Mouse (Mus musculus): ENCODE measurements around the gene Slc22a21. TPM values are rescaled to one million over a fixed set of nuclear protein-coding genes. Genes with fewer than 3 reads are reported as not detected.
"Not testable (repeated sequence)": the region's sequence is repeated elsewhere in the genome, so short reads cannot be mapped to it uniquely, and the experiment has no call there.

Slc22a21 gene
- total RNA-seq, 1 experiment from 2014 or later, result 1.6 TPM

DNA sequence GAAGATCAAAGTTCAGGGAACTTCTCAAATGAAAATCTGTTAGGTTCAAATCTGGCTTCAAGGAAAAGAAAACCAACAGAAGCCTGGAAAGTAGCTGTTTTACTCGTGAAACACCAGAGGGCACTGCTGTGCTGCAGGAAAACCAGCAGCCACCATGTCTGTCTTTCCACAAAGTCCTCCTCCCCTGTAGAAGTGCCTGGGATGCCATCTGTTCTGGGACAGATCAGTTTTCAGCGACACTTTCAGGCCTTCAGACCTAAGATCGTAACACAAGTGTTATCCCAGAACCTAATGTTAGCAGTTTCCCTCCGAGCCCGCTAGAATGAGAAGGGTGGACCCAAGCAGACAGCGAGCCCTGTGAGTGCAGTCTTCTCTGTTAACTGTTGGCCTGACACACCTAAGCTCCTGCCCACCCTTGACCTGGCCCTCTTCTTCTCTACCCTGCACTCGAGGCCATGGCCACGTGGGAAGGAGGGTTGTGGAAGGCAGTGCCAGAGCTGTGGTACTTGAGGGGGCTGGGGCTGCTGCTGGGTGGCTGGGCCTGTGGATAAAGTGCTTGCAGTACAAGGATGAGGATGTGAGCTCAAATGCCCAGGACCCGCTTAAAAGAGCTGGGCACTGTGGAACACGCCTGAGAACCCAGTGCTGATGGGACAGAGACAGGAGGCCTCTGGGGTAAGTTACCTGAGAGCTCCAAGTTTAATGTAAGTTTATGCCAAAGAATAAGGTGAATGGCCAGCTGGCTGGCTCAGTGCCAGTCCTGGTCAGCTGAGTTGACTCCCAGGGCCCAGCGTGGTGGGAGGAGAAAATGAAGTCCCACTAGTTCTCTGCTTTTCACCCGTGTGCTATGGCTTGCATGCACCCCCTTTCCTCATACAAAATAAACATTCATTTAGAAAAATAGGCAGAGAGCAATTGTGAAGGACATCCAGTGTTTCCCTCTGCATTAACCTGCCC lies 22.9 kb upstream of the Slc22a21 start:
- ATAC-seq (replicated peaks; ENCODE audit: low read depth, poor library complexity, severe bottlenecking), result peak; percentile 79

DNA sequence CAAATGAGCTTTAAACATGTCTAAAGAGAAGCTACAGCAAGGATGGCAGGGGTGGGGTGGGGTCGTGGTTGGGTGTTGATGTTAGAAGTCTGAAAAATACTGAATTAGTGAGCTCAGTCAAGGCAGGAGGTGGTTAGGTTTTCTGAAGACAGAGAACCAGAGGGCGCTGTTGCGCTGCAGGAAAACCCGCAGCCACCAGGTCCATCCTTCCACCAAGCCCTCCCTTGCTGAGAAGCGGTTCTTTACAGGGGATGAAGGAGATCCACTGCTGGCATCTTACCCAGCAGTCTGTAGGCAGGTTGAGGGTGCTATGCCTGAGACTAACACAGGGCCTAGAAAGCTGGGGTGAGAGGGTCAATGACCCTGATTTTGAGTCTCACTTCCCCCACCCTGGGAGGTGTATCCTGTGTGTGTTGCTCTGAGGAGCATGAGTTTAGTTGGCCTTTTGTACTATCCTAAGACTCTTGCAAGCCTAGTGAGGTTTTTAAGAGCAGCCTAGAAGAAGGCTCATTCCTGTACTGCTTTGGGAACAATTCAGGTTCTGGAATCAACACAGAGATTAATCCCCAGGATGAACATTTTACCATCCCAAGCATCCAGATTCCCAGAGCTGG lies 22.1 kb upstream of the Slc22a21 start:
- ATAC-seq (replicated peaks; ENCODE audit: low read depth, poor library complexity, severe bottlenecking), result peak; percentile 60

DNA sequence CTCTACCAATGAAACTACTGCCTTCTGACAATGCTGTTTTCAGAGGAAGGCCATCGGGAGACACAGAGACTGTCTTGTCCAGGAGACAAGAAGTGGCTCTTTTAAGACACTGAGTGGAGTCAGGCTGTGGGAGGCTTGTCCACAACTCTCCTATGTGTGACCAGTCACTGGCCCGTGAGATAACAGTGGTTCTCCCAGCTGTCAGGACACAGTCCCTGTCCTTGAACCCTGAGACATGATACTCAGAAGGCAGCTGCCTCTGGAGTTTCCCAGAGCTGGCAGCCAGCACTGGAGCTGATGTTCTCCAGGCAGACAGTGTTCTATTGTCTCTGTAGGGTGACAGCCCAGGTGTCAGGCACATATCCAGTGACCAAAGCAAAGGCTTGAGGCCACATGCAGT lies 17.5 kb upstream of the Slc22a21 start:
- no peak for ATAC-seq (replicated peaks; ENCODE audit: low read depth, poor library complexity, severe bottlenecking)

DNA sequence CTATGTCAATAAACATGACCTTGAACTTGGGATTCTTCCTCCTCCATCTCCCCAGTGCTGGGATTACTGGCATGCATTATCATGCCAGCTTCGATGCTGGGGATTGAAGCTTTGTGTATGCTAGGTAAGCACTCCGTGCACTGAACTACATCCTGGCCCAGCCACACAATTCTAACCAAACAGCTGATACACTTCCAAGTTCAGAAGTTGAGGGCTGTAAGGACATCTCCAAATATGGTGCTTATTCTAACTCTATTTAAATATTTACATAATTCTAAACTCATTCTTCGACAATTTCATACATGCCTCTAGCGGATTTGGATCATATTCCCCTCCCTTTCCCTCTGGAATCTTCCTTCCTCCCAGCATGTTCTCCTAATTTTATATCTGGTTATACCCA lies 12.1 kb upstream of the Slc22a21 start:
- no peak for ATAC-seq (replicated peaks; ENCODE audit: low read depth, poor library complexity, severe bottlenecking)

DNA sequence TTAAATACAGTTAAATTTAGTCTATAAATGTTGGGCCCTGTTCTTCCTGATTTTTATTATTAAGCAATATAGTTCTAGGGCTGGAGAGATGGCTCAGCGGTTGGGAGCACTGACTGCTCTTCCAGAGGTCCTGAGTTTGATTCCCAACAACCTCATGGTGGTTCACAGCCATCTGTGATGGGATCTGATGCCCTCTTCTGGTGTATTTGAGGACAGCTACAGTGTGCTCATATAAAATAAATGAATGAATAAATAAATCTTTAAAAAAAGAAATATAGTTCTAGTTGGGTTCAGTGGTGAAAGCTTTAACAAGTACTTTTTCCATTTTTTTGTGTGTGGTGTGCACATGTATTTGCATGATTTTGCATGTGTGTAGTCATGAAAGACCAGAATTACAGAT lies 9.1 kb upstream of the Slc22a21 start:
- no peak for ATAC-seq (replicated peaks; ENCODE audit: low read depth, poor library complexity, severe bottlenecking)

DNA sequence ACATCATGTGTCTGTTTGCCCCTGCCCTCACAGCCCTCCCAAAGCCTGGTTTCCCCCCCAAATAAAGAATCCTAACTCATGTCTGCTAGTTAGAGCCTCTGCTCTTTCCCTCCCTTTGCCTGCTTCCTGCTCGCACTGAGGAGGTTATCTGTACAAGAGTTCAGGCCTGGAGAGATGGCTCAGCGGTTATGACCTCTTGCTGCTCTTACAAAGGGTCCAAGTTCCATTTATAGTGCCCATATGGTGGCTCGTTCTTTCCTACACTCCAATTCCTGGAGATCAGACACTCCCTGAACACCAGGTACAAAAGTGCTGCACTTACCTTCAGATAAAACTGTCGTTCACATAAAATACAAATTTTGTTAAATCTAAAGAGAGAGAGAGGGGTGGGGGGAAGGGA lies 7.9 kb upstream of the Slc22a21 start:
- ATAC-seq (replicated peaks; ENCODE audit: low read depth, poor library complexity, severe bottlenecking), result no peak

DNA sequence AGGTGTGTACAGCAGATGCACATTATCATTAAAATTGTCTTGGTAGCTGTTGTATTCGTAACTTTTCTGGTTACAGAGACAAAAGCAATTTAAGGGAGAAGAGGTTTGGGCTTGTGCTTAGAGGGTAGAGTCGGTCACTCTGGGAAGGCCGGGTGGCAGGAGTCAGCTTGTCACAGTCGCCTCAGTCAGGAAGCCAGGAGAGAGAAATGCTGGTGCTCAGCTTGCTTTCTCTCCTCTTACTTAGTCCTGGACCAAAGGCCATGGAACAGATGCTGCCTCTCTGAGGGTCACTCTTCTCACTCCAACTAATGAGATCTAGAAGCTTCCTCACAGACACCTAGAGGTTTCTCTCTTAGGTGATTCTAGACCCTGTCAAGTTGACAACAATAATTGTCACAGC lies 1.3 kb upstream of the Slc22a21 start:
- ATAC-seq (replicated peaks; ENCODE audit: low read depth, poor library complexity, severe bottlenecking), result no peak

DNA sequence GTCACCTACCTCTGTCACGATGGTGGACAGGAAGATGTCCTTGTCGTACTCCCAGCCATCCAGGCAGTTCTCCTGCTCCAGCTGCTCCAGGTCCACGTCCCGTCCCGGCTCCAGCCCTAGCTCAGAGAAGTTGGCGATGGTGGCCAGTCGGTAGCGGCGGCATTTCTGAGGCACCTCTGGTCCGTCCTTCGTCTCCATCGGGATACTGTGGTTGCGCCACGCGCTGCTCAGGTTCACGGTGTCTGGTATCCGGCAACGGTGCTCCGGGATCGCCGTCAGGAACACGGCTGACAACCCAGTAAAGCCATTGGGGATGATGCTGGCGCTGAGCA lies 710 bp downstream of the Slc22a21 start:
- ATAC-seq (replicated peaks; ENCODE audit: low read depth, poor library complexity, severe bottlenecking), result peak; percentile 3; the same call in 1 of the 2 replicates

DNA sequence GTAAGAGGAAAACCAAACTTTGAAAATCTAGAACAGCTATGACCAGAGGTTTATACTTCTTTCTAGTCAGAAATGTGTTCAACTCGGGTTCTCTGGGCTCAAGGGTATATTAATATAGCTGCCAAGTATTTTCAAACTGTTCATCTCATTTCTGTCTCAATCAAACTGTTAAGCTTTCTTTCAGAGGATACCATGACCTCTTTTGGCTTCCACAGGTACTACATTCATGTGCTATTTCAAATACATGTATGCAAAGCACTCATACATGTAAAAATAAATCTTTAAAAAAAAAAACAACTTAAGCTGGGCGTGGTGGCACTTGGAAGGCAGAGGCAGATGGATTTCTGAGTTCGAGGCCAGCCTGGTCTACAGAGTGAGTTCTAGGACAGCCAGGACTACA lies 2.5 kb downstream of the Slc22a21 start:
- ATAC-seq (replicated peaks; ENCODE audit: low read depth, poor library complexity, severe bottlenecking), result no peak

DNA sequence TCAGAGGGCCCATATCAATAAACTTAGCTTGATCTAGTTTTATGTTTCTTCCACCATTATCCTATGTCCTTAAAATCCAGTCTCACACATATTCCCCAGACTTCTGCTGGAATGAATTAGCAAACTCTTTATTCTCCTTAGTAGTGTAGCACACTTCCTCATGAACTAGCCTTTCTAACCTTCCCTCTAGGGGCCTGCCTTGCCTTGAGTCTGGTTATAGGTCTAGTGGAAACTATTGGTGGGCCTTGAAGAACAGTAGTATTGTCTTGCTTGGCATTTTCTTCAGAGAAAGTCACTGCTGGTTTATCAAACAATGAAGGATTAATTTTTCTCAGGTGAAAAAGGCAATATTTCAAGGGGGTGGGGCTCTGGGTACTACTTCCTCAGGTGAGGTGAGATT lies 4.6 kb downstream of the Slc22a21 start:
- no peak for ATAC-seq (replicated peaks; ENCODE audit: low read depth, poor library complexity, severe bottlenecking)

DNA sequence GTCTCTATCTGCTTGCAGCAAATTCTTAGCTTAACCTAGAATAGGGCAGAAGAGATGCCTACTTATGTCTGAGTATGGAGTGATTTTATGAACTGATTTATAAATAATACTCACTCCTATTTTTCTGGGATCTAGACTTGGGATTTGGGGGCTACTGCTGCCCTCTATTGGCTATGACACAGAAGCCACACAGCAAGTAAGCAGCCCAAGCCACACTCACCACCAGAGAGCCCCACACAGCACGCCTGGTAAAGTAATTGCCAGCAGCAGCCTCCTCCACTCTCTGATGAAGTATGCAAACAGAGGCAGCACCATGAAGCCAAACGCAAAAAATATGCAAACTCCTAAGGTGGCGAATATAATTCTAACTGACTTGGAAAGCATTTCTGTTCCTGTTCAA lies 21.1 kb downstream of the Slc22a21 start:
- ATAC-seq (replicated peaks; ENCODE audit: low read depth, poor library complexity, severe bottlenecking), result no peak

DNA sequence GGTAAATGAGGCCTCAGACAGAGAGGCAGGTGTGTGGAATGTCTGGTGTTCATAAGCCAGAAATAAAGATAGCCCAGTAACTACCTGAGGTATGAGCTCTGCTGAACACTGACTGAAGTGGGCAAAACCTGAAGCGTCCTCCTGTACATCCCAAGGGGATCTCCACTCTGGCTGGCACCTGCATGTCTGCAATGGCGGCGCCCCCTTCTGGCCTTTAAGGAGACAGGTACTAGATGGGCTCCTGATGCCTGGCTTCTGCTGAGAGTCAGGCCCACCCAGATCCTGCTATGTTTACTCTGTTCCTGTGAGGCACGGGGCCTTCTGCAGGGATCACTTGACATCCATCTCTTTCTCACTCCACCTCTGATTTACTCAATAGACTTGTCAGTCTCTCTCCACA lies 22.0 kb downstream of the Slc22a21 start:
- ATAC-seq (replicated peaks; ENCODE audit: low read depth, poor library complexity, severe bottlenecking), result peak; percentile 42; the same call in 1 of the 2 replicates

DNA sequence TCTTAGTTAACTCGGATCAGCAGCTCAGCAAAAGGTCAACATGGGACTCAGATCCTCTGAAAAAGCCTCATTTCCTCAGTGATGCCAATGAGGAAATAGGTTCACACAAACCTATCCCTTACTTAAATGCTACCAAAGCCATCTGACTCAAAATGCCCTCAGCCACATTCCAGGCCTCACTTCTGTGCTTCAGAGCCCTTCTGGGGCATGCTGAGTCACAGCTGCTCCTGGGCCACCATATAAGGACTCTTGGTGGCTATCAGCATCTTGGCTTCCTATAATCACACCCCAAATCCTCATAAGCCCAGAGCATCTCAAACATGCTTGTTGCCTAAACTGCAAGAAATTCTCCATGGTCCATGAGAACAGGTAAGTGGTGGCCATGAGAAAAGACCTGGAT lies 23.5 kb downstream of the Slc22a21 start:
- no peak for ATAC-seq (replicated peaks; ENCODE audit: low read depth, poor library complexity, severe bottlenecking)

DNA sequence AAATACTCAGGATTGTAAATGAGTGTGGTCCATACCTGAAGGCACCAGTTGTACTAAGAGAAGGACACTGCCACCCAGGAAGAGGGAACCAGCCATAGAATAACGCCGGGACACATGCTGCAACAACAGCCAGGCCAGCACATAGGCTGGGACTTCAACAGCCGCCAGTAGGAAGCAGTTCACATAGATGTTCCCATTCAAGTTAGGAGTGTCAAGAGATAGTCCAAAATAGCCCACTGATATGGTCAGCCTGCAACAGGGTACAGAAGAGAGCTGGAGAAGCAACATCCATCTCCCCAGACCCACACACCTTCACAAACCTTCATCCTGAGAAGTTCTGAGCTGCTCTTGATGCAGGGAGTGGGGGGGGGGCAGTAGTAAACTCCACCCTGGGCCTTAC lies 25.5 kb downstream of the Slc22a21 start:
- ATAC-seq (replicated peaks; ENCODE audit: low read depth, poor library complexity, severe bottlenecking), result no peak

DNA sequence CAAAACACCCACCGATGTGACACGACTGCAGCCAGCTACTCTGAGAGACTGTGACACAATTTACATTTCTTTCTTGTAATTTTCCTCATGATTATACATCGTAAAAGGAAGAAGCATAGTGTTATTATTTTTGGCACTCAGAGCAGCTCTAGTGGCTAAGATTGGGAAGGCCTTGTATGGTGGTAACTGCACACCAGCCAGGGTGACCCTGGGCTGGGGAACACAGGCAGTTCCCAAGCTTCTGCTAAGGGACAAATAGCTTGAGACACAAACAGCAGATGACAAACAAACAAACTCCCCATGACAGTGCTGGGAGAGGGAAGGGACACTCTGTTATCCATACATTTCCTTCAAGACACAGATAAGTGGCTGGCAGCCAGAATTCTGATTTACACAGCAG lies 30.0 kb downstream of the Slc22a21 start:
- ATAC-seq (replicated peaks; ENCODE audit: low read depth, poor library complexity, severe bottlenecking), result not testable (repeated sequence)

DNA sequence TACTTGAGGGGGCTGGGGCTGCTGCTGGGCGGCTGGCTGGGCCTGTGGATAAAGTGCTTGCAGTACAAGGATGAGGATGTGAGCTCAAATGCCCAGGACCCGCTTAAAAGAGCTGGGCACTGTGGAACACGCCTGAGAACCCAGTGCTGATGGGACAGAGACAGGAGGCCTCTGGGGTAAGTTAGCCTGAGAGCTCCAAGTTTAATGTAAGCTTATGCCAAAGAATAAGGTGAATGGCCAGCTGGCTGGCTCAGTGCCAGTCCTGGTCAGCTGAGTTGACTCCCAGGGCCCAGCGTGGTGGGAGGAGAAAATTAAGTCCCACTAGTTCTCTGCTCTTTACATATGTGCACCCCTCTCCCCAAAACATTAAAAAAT lies 48.2 kb downstream of the Slc22a21 start:
- not testable (repeated sequence) for ATAC-seq (replicated peaks; ENCODE audit: low read depth, poor library complexity, severe bottlenecking)

DNA sequence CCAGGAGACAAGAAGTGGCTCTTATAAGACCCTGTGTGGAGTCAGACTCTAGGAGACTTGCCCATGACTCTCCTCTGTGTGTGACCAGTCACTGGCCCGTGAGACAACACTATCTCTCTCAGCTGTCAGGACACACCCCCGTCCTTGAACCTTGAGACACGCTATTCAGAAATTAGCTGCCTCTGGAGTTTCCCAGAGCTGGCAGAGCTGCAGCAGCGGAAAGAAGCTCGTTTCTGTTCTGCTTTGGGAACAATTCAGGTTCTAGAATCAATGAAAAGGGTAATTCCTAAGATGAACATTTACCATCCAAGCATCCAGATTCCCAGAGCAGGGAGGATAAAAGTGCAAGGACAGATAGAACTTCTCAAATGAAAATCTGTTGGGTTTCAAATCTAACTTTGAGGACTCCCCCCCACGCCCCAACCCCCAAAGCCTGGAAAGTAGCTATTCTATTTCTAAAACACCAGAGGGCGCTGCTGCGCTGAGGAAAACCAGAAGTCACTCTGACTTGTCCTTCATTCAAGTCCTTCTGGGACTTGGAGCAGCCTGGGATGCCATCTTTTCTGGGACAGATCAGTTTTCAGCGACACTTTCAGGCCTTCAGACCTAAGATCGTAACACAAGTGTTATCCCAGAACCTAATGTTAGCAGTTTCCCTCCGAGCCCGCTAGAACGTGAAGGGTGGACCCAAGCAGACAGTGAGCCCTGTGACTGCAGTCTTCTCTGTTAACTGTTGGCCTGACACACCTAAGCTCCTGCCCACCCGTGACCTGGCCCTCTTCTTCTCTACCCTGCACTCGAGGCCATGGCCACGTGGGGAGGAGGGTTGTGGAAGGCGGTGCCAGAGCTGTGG lies 48.8 kb downstream of the Slc22a21 start:
- ATAC-seq (replicated peaks; ENCODE audit: low read depth, poor library complexity, severe bottlenecking), result peak; percentile 79

DNA sequence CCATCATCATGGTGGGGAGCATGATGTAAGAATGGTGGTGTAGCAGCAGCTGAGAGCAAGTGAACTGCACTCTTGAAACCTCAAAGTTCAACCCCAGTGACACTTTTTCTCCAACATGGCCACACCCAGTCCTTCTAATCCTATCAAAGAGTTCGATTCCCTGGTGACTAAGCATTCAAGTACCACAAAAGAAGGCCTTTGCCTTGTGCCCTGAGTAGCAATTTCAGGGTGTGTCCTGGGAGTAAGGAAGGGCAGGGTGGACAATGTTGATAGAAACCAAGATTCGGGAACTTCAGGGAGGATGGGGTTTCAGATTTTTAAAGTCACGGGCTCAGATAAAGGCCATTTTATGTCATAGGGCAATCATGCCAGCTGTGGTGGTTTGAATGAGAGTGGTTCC lies 50.4 kb downstream of the Slc22a21 start:
- ATAC-seq (replicated peaks; ENCODE audit: low read depth, poor library complexity, severe bottlenecking), result no peak

DNA sequence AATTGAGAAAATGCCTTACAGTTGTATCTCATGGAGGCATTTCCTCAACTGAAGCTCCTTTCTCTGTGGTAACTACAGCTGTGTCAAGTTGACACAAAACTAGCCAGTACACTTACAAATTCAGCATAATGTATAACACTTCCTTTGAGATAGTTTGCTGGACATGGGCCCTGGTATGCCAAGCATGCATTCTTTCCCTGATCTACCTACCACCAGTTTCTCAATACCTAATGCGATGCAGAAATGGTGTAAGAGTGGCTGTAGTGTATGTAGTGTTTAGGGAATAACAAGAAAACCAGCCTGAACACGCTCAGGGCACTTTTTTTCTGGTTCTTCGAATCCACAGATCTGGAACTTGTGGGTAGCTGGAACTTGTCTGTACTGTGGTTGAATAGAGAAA lies 51.5 kb downstream of the Slc22a21 start:
- no peak for ATAC-seq (replicated peaks; ENCODE audit: low read depth, poor library complexity, severe bottlenecking)

DNA sequence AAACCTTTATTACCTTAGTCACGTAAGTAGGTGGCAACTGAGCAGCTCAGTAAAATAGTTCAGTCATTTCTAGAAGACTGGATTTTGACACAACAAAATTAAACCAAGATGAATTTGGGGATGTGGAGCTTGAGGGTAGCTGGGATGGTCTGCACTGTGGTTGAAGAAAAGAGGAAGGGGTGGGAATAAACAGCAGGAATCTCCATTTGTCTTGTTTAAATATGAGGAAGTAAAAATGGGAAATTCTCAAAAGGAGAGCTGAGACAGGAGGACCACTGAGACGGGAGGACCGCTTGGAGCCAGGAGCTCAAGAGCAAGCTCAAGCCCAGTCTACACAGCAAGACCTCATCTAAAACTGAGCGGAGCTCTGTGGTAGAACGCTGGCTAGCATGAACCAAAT lies 53.8 kb downstream of the Slc22a21 start:
- no peak for ATAC-seq (replicated peaks; ENCODE audit: low read depth, poor library complexity, severe bottlenecking)

DNA sequence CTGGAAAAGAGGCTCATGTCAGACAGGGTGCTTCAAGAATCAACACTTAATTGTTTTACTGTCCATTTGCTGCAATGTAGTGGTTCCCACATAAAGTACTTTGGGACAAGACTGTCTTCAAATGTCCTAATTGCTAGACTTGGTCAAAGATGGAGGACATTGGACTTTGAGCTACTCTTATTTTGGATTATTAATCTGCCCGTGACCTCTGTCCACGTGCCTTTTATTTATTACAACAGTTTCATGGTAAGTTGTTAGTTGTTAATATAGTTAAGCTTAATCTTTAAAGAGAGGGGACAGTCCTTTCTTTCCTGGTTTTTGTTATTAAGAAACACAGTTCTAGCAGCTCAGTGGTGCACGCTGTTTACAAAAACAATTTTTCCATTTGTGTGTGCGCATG lies 61.3 kb downstream of the Slc22a21 start:
- no peak for ATAC-seq (replicated peaks; ENCODE audit: low read depth, poor library complexity, severe bottlenecking)

All from common myeloid progenitor, adult 5-6 weeks (primary cell).